Mouse (Mus musculus) mouse trophoblast stem cell (cell line): Measurements from ENCODE around the gene Jazf1.

Source experiments
- in situ Hi-C, 2 experiments: fragments of 300-500 bp; cut with MseI, MboI; formaldehyde crosslinking; loops; 2 replicates in 1 of 2; 3 replicates in 1 of 2; pipeline ENCODE4 v1.15.1; 2025

The Jazf1 gene

GRCm38 (mm10) chr6:52860713-52861112 lies 207.7 kb downstream of the Jazf1 start:
- in situ Hi-C loops: no loop called here

- in situ Hi-C loops: no loop called here
Measured at GRCm38 (mm10) chr6:52858911-52859431, 209.5 kb downstream of the Jazf1 start.

GRCm38 (mm10) chr6:52852404-52853107 lies 215.9 kb downstream of the Jazf1 start:
- in situ Hi-C loops: no loop called here

- in situ Hi-C loops: no loop called here
Measured at GRCm38 (mm10) chr6:52851975-52852374, 216.5 kb downstream of the Jazf1 start.

- in situ Hi-C loops: no loop called here
Measured at GRCm38 (mm10) chr6:52851019-52851418, 217.4 kb downstream of the Jazf1 start.

- in situ Hi-C loops: loop anchor here (25.0 kb wide), 1 partner anchor 586 kb away; the partner anchor contains the start of gene Hoxa13 (in 2 of the 2)
Measured at GRCm38 (mm10) chr6:52848199-52848598, 220.2 kb downstream of the Jazf1 start.

GRCm38 (mm10) chr6:52846314-52846713 lies 222.1 kb downstream of the Jazf1 start:
- in situ Hi-C loops: loop anchor here (25.0 kb wide), 1 partner anchor 584 kb away; the partner anchor contains the start of gene Hoxa13 (in 2 of the 2)

GRCm38 (mm10) chr6:52844741-52845140 lies 223.7 kb downstream of the Jazf1 start:
- in situ Hi-C loops: loop anchor here (5.0 to 25.0 kb wide), 2 partner anchors 73 to 582 kb away; partner anchors contain the start of gene Hoxa13 (in 2 of the 2)

- in situ Hi-C loops: loop anchor here (5.0 to 25.0 kb wide), 2 partner anchors 74 to 581 kb away; partner anchors contain the start of gene Hoxa13 (in 2 of the 2)
Measured at GRCm38 (mm10) chr6:52843027-52843426, 225.4 kb downstream of the Jazf1 start.

- in situ Hi-C loops: loop anchor here (5.0 to 25.0 kb wide), 2 partner anchors 75 to 580 kb away; partner anchors contain the start of gene Hoxa13 (in 2 of the 2)
Measured at GRCm38 (mm10) chr6:52842598-52842997, 225.8 kb downstream of the Jazf1 start.

- in situ Hi-C loops: loop anchor here (5.0 to 25.0 kb wide), 2 partner anchors 76 to 579 kb away; partner anchors contain the start of gene Hoxa13 (in 2 of the 2)
Measured at GRCm38 (mm10) chr6:52841611-52842010, 226.8 kb downstream of the Jazf1 start.

- in situ Hi-C loops: loop anchor here (5.0 to 25.0 kb wide), 2 partner anchors 77 to 578 kb away; partner anchors contain the start of gene Hoxa13 (in 2 of the 2)
Measured at GRCm38 (mm10) chr6:52840589-52841044, 227.8 kb downstream of the Jazf1 start.

GRCm38 (mm10) chr6:52838691-52839090 lies 229.7 kb downstream of the Jazf1 start:
- in situ Hi-C loops: loop anchor here (10.0 to 25.0 kb wide), 2 partner anchors 174 to 576 kb away; partner anchors contain the start of gene Hoxa13 (in 2 of the 2)

GRCm38 (mm10) chr6:52837792-52838191 lies 230.6 kb downstream of the Jazf1 start:
- in situ Hi-C loops: loop anchor here (10.0 to 25.0 kb wide), 2 partner anchors 173 to 575 kb away; partner anchors contain the start of gene Hoxa13 (in 2 of the 2)

- in situ Hi-C loops: loop anchor here (10.0 to 25.0 kb wide), 2 partner anchors 172 to 574 kb away; partner anchors contain the start of gene Hoxa13 (in 2 of the 2)
Measured at GRCm38 (mm10) chr6:52836201-52836950, 232.1 kb downstream of the Jazf1 start.

- in situ Hi-C loops: loop anchor here (25.0 kb wide), 1 partner anchor 566 kb away; the partner anchor contains the start of gene Hoxa13 (in 2 of the 2)
Measured at GRCm38 (mm10) chr6:52827752-52828277, 240.6 kb downstream of the Jazf1 start.

GRCm38 (mm10) chr6:52825535-52825934 lies 242.9 kb downstream of the Jazf1 start:
- in situ Hi-C loops: loop anchor here (25.0 kb wide), 1 partner anchor 563 kb away; the partner anchor contains the start of gene Hoxa13 (in 2 of the 2)

- in situ Hi-C loops: loop anchor here (25.0 kb wide), 1 partner anchor 563 kb away; the partner anchor contains the start of gene Hoxa13 (in 2 of the 2)
Measured at GRCm38 (mm10) chr6:52824977-52825482, 243.4 kb downstream of the Jazf1 start.

- in situ Hi-C loops: no loop called here
Measured at GRCm38 (mm10) chr6:52823064-52823463, 245.4 kb downstream of the Jazf1 start.

- in situ Hi-C loops: no loop called here
Measured at GRCm38 (mm10) chr6:52822625-52823024, 245.8 kb downstream of the Jazf1 start.

- in situ Hi-C loops: no loop called here
Measured at GRCm38 (mm10) chr6:52819353-52819752, 249.1 kb downstream of the Jazf1 start.
